Mouse (Mus musculus) activated CD4-positive, CD25-positive, alpha-beta regulatory T cell, adult 4 months (primary cell): Measurements from ENCODE around the gene Atp6v0a4. TPM values are rescaled to one million over a fixed set of nuclear protein-coding genes. Genes with fewer than 3 reads are reported as not detected.

Source experiments
- ATAC-seq: one replicate; pipeline ENCODE4 v1.8.0; 2017
- polyA plus RNA-seq, 2 experiments: library from polyadenylated mRNA; unstranded; fragments of 100-300 nt; shearing (Covaris generic); gene quantifications; one replicate each; pipeline ENCODE4 v1.2.1; 2017

Gene Atp6v0a4
- polyA plus RNA-seq, 2 experiments from 2014 or later, result not detected

DNA sequence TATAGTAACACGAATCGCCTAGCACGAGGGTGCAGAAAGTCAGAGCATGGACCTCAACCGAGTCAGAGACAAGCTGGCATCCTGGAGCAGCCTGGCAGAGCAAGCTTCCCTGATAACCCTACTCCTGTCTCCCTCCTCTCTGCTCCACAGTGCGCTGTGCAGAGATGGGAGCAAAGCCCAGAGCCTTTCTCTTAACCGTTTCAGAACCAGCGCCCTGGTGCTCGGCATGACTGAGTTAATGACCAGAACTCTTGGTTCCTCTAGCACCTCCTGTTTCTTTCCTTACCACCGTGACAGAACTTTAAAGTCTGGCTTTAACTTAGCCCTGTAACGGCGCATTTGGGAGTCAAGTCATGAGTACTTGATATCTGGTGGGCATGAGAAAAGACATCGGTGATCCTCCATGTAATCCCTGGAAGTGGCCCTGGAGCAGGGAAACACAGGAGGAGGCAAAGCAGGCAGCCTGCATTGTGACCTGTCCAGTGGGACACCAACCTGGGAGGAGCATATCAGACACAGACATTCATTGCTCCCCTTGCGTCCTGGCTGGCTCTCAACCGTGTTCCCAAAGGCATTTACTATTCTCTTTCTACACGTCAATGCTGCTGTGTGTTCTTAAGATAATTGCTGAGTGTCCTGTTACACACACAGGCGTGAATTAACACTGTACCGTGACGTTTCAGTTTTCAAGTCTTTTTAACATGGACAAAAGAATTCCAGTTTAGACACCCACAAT, 747 bp downstream of the Atp6v0a4 start:
- ATAC-seq, result no peak

GRCm38 (mm10) chr6:38122791-38123190, 1.6 kb downstream of the Atp6v0a4 start:
- ATAC-seq, result no peak

GRCm38 (mm10) chr6:38121843-38122242, 2.5 kb downstream of the Atp6v0a4 start:
- no peak for ATAC-seq

DNA sequence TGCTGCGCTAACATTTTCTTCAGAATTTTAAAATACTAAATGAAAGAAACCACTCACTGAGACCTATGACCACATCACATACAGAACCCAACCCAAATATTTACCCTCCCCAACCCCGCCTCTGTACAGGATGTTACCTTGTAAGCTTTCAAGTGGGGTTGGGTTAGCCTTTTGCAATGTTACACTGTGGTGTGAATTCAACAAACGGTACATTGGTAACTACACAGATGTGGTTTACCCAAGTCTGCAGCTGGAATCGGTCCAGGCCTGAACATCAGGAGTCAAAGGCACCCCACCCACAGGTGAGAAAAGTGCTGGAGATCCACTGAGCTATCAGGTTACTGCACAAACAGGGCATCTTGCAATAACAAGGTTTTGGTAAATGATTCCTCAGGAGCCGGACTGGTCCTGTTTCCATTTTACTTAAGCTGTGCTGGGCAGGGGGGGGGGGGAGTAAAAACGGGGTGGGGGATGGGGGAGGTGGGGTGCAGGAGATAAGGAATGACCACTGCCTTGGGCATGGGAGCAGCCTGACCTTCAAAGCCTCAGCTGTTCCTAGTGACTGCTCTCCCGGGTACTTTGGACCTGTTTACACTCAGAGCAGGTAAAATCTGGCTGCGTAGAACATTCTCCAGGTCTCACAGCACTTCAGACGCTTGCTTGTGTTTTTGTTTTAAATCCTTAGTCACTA, 3.6 kb downstream of the Atp6v0a4 start:
- ATAC-seq, result peak; percentile 79

- ATAC-seq, result no peak
Observed at GRCm38 (mm10) chr6:38118341-38118740, 6.0 kb downstream of the Atp6v0a4 start.

GRCm38 (mm10) chr6:38116107-38116770, 8.1 kb downstream of the Atp6v0a4 start:
- ATAC-seq, result no peak

- no peak for ATAC-seq
Observed at GRCm38 (mm10) chr6:38110859-38111258, 13.5 kb downstream of the Atp6v0a4 start.

DNA sequence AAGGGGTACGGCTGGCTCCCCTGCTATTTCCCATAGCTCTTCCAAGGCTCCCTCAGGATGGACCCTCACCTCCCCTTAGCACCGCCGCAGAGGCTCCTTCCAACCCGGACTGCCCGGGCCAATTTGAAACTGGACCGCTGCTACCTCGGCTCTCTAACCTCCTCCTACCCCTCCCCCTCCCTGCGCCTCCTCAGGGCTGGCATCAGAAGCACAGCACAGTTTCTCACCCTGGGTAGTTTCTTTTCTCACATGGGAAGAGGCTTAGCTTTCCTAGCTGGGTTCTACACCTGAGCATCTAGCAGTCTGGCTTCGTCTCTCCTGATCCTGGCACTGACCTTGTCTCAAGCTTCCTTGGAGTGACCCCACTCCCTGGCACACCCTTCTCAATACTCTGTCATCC, 14.5 kb downstream of the Atp6v0a4 start:
- ATAC-seq, result no peak

DNA sequence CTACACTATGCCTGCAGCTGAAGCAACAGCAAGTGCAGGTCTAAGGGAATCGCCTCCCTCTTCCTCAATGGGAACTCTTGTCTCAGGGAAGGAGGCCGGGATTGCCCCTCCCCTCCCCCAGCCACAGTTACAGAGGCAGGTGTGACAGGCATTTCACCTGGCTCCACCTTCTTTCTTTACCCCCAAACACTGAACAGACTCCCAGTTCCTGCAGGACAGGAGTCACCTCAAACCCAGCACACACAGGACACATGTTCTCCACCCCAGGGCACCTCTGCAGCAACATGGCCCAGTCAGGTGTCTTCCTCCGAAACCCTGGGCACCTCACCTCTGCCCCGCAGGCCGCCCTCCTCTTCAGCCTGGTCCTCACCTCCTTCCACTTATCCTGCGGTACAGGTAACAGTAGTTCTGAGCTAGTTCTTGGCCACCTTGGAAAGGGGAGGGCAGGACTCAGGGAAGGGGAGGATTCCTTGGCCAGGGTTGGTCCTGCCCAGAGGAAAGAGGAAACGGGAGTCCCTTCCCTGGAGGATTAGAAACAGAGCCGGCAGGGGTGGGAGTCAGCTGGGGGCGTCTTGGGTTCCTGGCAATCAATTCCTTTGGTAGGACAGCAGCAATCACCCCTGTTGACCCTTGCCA, 15.1 kb downstream of the Atp6v0a4 start, which contains the start of gene Tmem213:
Gene Tmem213 (plus strand): TSS at position 96 of the 636 bp plus-strand sequence.
- ATAC-seq, result no peak

DNA sequence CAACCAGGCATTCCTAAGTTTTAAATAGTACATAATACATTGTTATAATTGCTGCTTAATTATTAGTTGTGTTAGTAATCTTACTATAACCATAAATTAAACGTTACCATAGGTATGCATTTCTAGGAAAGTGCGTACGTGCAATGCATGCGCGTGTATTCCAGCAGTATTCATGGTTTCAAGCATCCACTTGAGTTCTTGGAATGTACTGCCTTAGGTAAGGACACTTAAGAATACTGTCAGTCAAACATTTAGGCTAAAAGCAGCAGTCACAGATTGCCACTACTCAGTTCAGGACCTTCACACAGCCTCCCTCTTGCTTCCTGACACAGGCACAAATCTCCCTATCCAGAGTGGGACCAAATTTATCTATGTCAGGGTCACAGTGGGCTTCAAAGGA, 15.9 kb downstream of the Atp6v0a4 start:
- no peak for ATAC-seq

DNA sequence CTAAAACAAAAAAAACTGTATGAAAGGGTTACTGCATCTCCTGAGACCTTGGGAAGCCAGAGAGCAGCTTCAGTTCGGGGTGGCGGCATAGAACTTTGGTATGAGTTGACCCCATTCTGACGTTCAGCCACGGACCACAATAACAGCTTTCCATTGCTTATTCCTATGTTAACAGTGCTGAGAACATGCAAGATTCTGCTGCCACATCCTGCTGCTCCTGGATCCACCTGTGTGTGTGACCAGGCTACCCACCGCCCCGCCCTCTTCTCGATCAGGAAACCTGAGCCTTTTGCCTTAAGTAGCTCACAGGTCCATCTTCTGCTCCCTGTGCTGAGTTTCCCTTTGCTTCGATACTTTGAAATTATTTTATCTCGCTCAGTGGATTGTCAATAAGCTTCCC, 18.5 kb downstream of the Atp6v0a4 start:
- ATAC-seq, result no peak

DNA sequence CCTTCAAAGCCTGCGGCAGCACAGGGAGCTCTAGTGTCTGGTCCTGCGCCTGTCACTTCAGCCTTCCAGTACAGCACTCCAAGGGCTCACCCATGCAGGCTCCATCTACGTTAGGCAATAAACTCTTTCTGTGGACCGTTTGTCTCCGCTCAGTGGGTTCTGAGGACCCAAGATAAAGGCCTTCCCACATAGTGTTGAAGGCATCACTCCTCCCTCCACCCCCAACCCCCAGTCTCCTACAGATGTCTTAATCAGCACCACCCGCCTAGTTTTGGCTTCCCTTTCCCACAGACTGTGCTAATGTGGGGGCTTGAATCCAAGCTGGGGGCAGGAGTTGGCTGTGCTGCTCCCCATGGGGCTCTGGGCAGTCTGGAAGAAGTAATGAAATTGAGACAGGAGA, 20.6 kb downstream of the Atp6v0a4 start:
- ATAC-seq, result no peak

GRCm38 (mm10) chr6:38102216-38102795, 22.1 kb downstream of the Atp6v0a4 start:
- no peak for ATAC-seq

- ATAC-seq, result no peak
Observed at GRCm38 (mm10) chr6:38096961-38097370, 27.4 kb downstream of the Atp6v0a4 start.

DNA sequence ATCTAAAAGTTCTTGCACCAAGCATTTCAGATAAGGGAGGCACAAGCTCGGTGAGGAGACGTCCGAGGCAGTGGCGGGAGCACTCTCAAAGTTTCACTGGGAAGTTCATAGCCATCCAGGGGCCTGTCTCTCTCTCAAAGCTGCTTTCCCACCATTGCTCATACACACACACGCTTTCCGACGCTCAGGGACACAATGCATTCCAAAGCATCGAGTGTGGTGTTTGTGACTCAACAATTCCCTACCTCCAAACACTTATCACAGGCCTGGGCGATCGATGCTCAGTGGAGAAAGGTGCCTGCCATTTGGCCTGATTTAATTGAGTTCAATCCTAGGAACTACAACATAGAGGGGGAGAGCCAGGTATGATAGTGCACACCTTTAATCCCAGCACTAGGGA, 29.7 kb downstream of the Atp6v0a4 start:
- no peak for ATAC-seq

- no peak for ATAC-seq
Observed at GRCm38 (mm10) chr6:38092539-38092938, 31.8 kb downstream of the Atp6v0a4 start.

- no peak for ATAC-seq
Observed at GRCm38 (mm10) chr6:38087242-38088026, 37.0 kb downstream of the Atp6v0a4 start.

GRCm38 (mm10) chr6:38083204-38083603, 41.2 kb downstream of the Atp6v0a4 start:
- no peak for ATAC-seq

GRCm38 (mm10) chr6:38081727-38082341, 42.6 kb downstream of the Atp6v0a4 start:
- ATAC-seq, result no peak

GRCm38 (mm10) chr6:38080364-38080763, 44.0 kb downstream of the Atp6v0a4 start:
- ATAC-seq, result no peak

DNA sequence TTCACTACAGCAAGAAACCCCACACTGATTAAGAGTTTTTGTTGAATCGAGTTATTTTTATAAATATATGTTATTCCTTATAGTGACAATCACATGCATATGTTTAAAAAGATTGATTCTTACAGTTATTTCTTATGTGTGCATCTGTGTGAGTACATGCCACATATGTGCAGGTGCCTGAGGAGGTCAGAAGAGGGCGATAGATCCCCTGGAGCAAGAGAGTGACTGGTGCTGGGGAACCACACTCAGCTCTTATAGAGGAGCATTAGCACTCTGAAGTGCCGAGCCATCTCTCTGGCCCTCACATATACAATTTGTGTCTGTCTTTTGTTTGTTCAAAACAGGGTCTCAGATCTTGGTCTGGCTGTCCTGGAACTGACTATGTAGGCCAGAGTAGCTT, 50.8 kb downstream of the Atp6v0a4 start:
- ATAC-seq, result no peak
